Mouse (Mus musculus) skeletal muscle tissue, adult 2 months (tissue): Measurements from ENCODE around the gene Arrdc3.

Experiments used
- DNase-seq: peaks from one replicate; pipeline ENCODE4 v3.0.0-alpha.2; 2012; ENCODE audit warnings: low read depth, low spot score

The Arrdc3 gene

GRCm38 (mm10) chr13:80920939-80921338 lies 37.8 kb downstream of the Arrdc3 start:
- no peak for DNase-seq

- DNase-seq, result no peak
Measured at GRCm38 (mm10) chr13:80921593-80922327, 38.6 kb downstream of the Arrdc3 start.

GRCm38 (mm10) chr13:80928187-80928586 lies 45.0 kb downstream of the Arrdc3 start:
- DNase-seq, result no peak

GRCm38 (mm10) chr13:80930030-80930429 lies 46.8 kb downstream of the Arrdc3 start:
- no peak for DNase-seq

GRCm38 (mm10) chr13:80932816-80933402 lies 49.7 kb downstream of the Arrdc3 start:
- no peak for DNase-seq

- peak; percentile 20 for DNase-seq
Measured at GRCm38 (mm10) chr13:80936426-80936825, 53.2 kb downstream of the Arrdc3 start.

- DNase-seq, result peak; percentile 84
Measured at GRCm38 (mm10) chr13:80939228-80939627, 56.0 kb downstream of the Arrdc3 start.

GRCm38 (mm10) chr13:80939866-80940265 lies 56.7 kb downstream of the Arrdc3 start:
- no peak for DNase-seq

- peak; percentile 91 for DNase-seq
Measured at GRCm38 (mm10) chr13:80940421-80940820, 57.2 kb downstream of the Arrdc3 start.

- DNase-seq, result peak; percentile 94
Measured at GRCm38 (mm10) chr13:80940860-80941630, 57.9 kb downstream of the Arrdc3 start.

GRCm38 (mm10) chr13:80944532-80944931 lies 61.3 kb downstream of the Arrdc3 start:
- no peak for DNase-seq
